Mouse (Mus musculus) kidney, adult 2 months (tissue): ENCODE results near the gene Dio1. TPM values are rescaled to one million over a fixed set of nuclear protein-coding genes. Genes with fewer than 3 reads are reported as not detected.
A peak's percentile ranks its signal among the peaks of the same experiment; 100 is the strongest.

Experiments
- DNase-seq: peaks from one replicate; pipeline ENCODE4 v3.0.0; 2021
- H3K27ac ChIP-seq: fragments of 200-500 bp; 2 replicates; pipeline ENCODE4 v1.5.1; 2012; ENCODE audit warnings: low read depth, low read length, control low read depth, inconsistent platforms; ENCODE audit not compliant: insufficient read depth
- H3K27me3 ChIP-seq: fragments of 200-500 bp; replicated peaks from 2 replicates; pipeline ENCODE4 v1.6.1; 2012; ENCODE audit warnings: mild to moderate bottlenecking, moderate library complexity, low read length, inconsistent platforms; ENCODE audit not compliant: control insufficient read depth, insufficient read depth
- H3K36me3 ChIP-seq: fragments of 200-500 bp; 2 replicates; pipeline ENCODE4 v1.6.1; 2012; ENCODE audit warnings: mild to moderate bottlenecking, moderate library complexity, low read length, inconsistent platforms; ENCODE audit not compliant: control insufficient read depth, insufficient read depth
- H3K4me1 ChIP-seq: fragments of 200-500 bp; 2 replicates; pipeline ENCODE4 v1.6.1; 2011; ENCODE audit warnings: low read length; ENCODE audit not compliant: control insufficient read depth, insufficient read depth
- H3K4me3 ChIP-seq: fragments of 200-500 bp; 2 replicates; pipeline ENCODE4 v1.5.1; 2011; ENCODE audit warnings: mild to moderate bottlenecking, low read depth, low read length, control low read depth; ENCODE audit not compliant: insufficient read depth
- CTCF ChIP-seq: fragments of 200-500 bp; conservative IDR thresholded peaks from 2 replicates; pipeline ENCODE4 v1.5.1; 2011; ENCODE audit warnings: low read depth, mild to moderate bottlenecking, control low read depth, low read length, moderate library complexity, mixed read lengths; ENCODE audit not compliant: insufficient read depth, insufficient read length
- POLR2A ChIP-seq: fragments of 200-500 bp; IDR thresholded peaks from one replicate; pipeline ENCODE4 v1.6.1; 2011; ENCODE audit warnings: low read depth, low read length, control low read depth
- WGBS: fragments of 180-500 bp; shearing (Covaris S2); methylation state at CpG from one replicate; pipeline ENCODE4 v1.1.7; 2018; 5-methylcytosine and 5-hydroxymethylcytosine counted together
- polyA plus RNA-seq: library from polyadenylated mRNA; depleted of rRNA; stranded (reverse); fragments of >200 nt; gene quantifications from 2 replicates; pipeline ENCODE4 v1.2.3, GENCODE M21; 2012; rRNA removed

The Dio1 gene
- polyA plus RNA-seq, result 70.0 and 72.9 TPM in 2 replicates

DNA sequence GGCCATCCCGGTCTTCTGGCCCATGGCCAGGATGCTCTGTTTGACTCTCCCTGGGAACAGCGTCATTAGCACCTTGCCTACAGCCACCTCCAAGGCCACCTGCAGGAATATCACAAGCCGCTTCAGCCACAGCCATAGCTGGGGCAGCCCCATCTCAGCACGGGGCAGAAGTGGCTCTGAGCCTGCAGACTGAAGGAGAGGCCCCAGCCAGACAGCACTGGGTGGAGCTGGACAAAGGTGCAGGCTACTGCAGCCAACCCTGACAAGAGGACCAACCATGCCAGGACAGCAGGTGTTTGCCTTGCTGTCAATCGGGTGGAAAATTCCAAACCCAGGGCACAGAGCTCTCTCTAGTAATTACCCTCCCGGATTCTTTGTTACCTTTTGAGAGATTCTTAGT, at the start of gene Dio1:
Gene Dio1 (minus strand): TSS at position 204 of the 400 bp plus-strand sequence.
- H3K27me3 ChIP-seq, result no peaks in the 10 kb centered on the region
- peaks cover 7% of the 10 kb centered on the region; the same call in 1 of the 2 replicates for H3K4me1 ChIP-seq
- H3K36me3 ChIP-seq, result no peaks in the 10 kb centered on the region
- TF ChIP-seq CTCF (no peak), POLR2A (no peak)
- no peak within 1 kb of the TSS for H3K27ac ChIP-seq
- H3K4me3 ChIP-seq, result peak within 1 kb of the TSS; percentile 49; the same call in 1 of the 2 replicates
- WGBS, result 29% methylated on average over 6 of the region's 6 CpGs
- peak; percentile 91 for DNase-seq

DNA sequence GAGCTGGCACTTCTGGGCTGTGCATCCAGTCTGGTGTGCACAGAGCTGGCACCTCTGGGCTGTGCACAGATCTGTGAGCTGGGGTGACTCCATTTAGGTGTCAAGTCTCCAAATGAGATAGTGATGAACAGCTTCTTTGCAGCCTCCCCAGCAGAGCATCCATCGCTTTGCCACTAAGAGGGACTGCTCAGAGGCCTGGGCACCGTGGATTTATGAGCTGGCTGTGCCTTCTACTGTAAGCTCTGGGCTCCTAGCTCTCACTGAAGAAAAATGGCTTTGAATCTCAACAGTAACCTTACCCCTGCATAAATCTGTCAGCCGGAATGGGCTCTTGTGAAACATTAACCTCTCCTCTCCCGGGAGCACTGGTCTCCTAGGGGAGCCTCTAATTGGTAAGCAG, 47.6 kb upstream of the Dio1 start:
- H3K27me3 ChIP-seq, result no peaks in the 10 kb centered on the region
- no peak overlapping the region for H3K4me3 ChIP-seq
- no peaks in the 10 kb centered on the region for H3K36me3 ChIP-seq
- TF ChIP-seq CTCF (no peak), POLR2A (no peak)
- H3K4me1 ChIP-seq, result peaks cover 3% of the 10 kb centered on the region; the same call in 1 of the 2 replicates
- DNase-seq, result peak; percentile 55
- no peak overlapping the region for H3K27ac ChIP-seq
- WGBS, result 8% methylated on average over 4 of the region's 4 CpGs

DNA sequence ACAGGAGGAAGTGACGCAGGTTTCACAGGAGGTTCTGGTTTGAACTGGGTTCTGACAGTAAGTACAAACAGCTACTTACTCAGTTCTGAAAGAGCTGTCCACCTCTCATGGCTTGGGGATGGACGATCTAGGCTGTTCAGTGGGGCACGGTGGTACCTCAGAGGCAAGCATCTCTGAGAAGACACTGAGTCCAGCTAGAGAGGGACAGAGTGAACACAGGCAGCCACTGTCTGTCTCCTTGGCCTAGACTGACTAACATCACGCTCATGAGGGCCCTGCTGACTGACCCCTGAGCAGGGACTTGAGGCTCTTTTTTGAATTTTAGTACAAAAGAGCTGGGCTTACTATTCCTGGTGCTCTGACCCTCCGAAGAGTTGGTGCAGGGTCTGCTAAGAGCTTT, 47.2 kb upstream of the Dio1 start:
- no peaks in the 10 kb centered on the region for H3K36me3 ChIP-seq
- 53% methylated on average over 5 of the region's 5 CpGs for WGBS
- H3K27ac ChIP-seq, result no peak overlapping the region
- no peak for DNase-seq
- no peak overlapping the region for H3K4me3 ChIP-seq
- H3K4me1 ChIP-seq, result peaks cover 3% of the 10 kb centered on the region; the same call in 1 of the 2 replicates
- TF ChIP-seq POLR2A (no peak), CTCF (no peak)
- H3K27me3 ChIP-seq, result no peaks in the 10 kb centered on the region

DNA sequence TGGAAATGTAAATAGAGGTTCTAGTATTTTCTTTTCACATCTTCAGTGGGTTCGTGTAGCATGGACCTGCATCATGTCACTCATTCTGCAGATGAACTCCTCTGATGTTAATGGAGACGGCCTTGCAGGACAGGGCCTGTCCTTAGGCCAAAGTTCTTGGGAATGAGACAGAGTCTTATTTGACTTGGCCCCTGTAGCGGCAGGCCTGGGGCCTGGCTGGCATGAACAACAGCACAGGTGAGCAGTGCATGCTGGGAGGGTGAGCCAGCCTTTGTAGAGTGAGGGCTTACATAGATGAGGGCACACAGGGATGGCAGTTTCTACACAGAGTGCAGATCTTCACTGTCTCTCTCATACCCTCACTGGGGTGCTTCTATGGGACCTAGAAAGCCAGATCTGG, 46.6 kb upstream of the Dio1 start:
- H3K27me3 ChIP-seq, result no peaks in the 10 kb centered on the region
- H3K4me3 ChIP-seq, result no peak overlapping the region
- peak; percentile 56 for DNase-seq
- peaks cover 3% of the 10 kb centered on the region; the same call in 1 of the 2 replicates for H3K4me1 ChIP-seq
- TF ChIP-seq CTCF (no peak), POLR2A (no peak)
- H3K27ac ChIP-seq, result no peak overlapping the region
- no peaks in the 10 kb centered on the region for H3K36me3 ChIP-seq
- 77% methylated on average over 3 of the region's 3 CpGs for WGBS

DNA sequence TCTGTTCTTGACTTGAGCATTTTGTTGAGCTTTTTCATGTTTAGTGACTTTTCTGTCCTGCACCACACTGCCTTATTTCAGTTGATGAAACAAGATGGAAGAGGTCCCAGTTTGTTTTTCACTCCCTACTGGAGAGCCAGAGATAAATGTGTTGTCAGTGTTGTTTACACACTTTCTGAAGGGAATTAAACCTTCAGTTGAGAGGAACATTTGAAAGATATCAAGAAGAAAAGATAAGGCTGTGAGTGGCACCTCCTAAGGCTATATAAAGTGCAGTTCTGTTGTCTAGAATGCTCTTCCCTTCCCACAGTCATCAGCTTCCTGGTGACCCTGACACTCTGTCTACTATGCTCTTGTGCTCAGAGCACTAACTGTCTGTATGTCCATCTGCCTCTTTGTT, 44.4 kb upstream of the Dio1 start:
- no peaks in the 10 kb centered on the region for H3K27me3 ChIP-seq
- no peak overlapping the region for H3K4me3 ChIP-seq
- H3K27ac ChIP-seq, result no peak overlapping the region
- no peak for DNase-seq
- H3K4me1 ChIP-seq, result peaks cover 3% of the 10 kb centered on the region; the same call in 1 of the 2 replicates
- no peaks in the 10 kb centered on the region for H3K36me3 ChIP-seq
- no peak for TF ChIP-seq CTCF
- TF ChIP-seq POLR2A, result no peak

DNA sequence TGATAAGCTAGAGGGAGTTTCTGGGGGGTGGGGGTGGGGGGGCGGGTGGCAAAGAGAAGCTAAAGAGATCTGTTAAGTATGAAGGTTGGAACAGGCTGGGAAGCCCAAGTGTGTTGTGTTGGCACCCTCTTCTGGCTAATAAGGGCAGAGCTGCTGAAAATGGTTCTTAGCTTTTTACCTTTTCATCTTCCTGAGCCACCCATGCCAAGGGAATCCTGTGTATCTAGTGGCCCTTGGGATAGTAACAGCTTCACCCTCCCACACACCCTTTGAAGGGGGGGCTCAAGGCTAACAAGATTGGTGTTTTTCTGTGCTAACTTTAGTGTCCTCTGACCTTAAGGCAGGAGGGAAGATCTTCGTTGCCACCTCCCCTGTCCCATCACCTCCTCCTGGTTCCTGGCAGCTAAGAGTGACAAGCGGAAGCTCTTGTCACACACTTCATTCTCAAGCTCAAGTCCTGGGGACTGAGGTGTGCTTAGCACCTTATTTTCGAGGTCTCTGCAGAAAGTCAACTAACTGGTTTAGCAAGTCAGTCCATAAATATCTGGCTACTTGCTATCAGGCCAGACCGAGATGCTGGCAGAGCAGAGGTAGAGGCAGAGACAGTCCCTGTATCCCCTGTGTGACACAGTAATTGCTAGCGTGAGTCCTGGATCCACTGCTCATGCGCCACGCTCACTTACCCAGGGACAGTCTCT, 42.5 kb upstream of the Dio1 start:
- Histone ChIP-seq H3K36me3 (no peaks in the 10 kb centered on the region), H3K4me1 (peaks cover 2% of the 10 kb centered on the region; the same call in 1 of the 2 replicates), H3K27me3 (no peaks in the 10 kb centered on the region), H3K27ac (no peak overlapping the region), H3K4me3 (no peak overlapping the region)
- DNase-seq, result peak; percentile 51
- WGBS, result 60% methylated on average over 8 of the region's 8 CpGs
- TF ChIP-seq CTCF, result peak; percentile 78
- no peak for TF ChIP-seq POLR2A

DNA sequence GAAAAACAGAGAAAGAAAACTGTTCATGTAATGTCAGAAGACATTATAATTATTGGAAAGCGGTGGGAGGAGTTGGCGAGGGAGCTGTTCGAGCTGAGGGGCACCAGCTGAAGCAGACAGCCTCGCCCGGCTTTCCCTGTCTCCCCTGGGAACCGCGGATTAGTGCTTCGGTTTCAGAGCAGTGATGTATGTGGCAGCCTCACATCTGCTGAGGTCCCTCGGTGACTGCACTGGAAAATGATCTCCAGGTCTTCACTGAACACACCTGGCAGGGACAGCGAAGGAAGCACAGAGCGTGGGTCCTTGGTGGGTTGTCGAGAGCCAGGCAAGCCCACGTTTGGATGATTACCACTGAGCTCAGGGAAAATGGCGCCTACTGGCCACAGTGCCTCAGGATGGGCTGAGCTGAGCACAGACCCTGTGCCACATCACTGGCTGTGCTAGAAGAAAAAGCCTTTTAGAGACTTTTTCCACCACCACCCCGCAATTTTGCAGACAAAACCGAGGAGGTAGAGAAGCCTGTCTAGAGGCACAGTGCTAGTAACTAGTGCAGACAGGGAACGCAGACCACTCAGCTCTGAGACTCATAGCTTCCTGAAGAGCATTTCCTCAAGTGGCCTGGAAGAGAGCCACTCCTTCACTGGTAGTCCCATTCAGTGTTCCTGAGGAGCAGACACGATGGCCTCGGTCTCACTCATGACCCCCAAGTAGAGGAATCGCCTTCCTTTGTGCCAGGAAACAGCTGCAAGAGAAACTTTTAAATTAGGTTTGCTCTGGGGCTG, 41.8 kb upstream of the Dio1 start:
- Histone ChIP-seq H3K36me3 (no peaks in the 10 kb centered on the region), H3K4me3 (no peak overlapping the region), H3K4me1 (no peaks in the 10 kb centered on the region; the same call in 1 of the 2 replicates), H3K27ac (no peak overlapping the region), H3K27me3 (no peaks in the 10 kb centered on the region)
- no peak for DNase-seq
- 71% methylated on average over 20 of the region's 20 CpGs for WGBS
- no peak for TF ChIP-seq POLR2A
- TF ChIP-seq CTCF, result no peak
